Comparison of ENCODE assay signal across 20 mouse cellular contexts in the genomic region with DNA sequence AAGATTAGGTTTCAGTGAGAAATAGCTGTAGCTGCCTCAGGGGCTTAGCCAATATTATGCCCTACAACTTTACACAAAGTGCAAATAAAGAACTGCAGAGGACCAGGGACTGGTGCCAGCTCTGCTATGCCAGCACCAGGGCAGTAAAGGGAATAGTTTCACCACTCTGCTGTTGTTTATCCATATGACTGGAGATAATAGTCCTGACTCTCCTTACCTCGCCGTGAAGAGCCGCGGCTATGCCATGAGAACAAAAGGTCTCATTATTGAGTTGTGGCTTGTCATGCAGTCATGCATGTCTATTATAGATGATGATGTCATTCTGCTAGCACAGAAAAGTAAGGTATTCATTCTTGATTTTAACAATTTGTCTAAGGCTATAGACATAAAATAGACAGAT. TPM values are rescaled to one million over a fixed set of nuclear protein-coding genes. Genes with fewer than 3 reads are reported as not detected.
DNase-seq lines count a peak whose midpoint lies in the region; TF ChIP-seq lines count a peak whose summit lies in the region.
"Had no signal": no experiment of that assay in that cellular context is flagged by ENCODE, and none has a peak within 500 bp of the region (broad histone marks: within the 10 kb centered on the region; RNA-seq: fewer than 3 reads in every experiment).

No protein-coding gene starts in this region.

- H3K36me3 ChIP-seq in heart, adult 2 months (ENCODE audit: control insufficient read depth, insufficient read depth, low read length), result peaks cover 5% of the 10 kb centered on the region
- H3K36me3 ChIP-seq: heart, embryonic 13.5 days; intestine, embryonic 15.5 days; liver, embryonic 15.5 days; lung, embryonic 15.5 days; midbrain, embryonic 10.5 days; neural tube, embryonic 13.5 days had no signal

- 0 out of 2 replicates have a peak, but pooled peaks cover 1% of the 10 kb centered on the region for H3K79me2 ChIP-seq in heart, adult 2 months (replicated peaks; ENCODE audit: control insufficient read depth, insufficient read depth, low read length)

- no peak for TF ChIP-seq EP300 in heart, adult 2 months (IDR thresholded peaks at IDR 0.05; ENCODE audit: insufficient read depth, low read depth, low read length)

- DNase-seq in adrenal gland, postnatal 14 days, result peak; percentile 24
- no peak for DNase-seq in adrenal gland, adult 18-20 months (ENCODE audit: low spot score in 2 of 2)
- DNase-seq in heart, adult 2 months, result no peak
- DNase-seq in heart, postnatal 25 days (ENCODE audit: low spot score), result no peak
- DNase-seq in 416B (ENCODE audit: low read depth), result peak; percentile 28
- DNase-seq in layer of hippocampus, postnatal 25 days (ENCODE audit: extremely low spot score in 1 of 2, low spot score in 1 of 2), result no peak
- no peak for DNase-seq in ovary, adult 18-20 months (ENCODE audit: low spot score)
- DNase-seq: cerebellum, adult 2 months; cerebellum, postnatal 25 days; embryo, embryonic 11 days had no signal

- H3K27ac ChIP-seq in heart, adult 2 months, result peak overlapping the region; percentile 71
- H3K27ac ChIP-seq in bone marrow macrophage, adult 2 months (ENCODE audit: insufficient read depth, low read depth, low read length), result peak overlapping the region; percentile 60
- H3K27ac ChIP-seq: left cerebral cortex, adult 2 months; liver, embryonic 15.5 days; lung, embryonic 15.5 days; midbrain, embryonic 10.5 days; neural tube, embryonic 13.5 days; stomach, postnatal 0 days had no signal

- intact Hi-C loops in heart, adult 2 months (cut with DNase I), result no loop called here
- intact Hi-C loops in heart, postnatal 25 days (cut with DNase I), result loop anchor here (2.0 kb wide), 1 partner anchor 71 kb away; no protein-coding TSS in a partner anchor

- no peak for TF ChIP-seq CTCF in heart, adult 2 months (IDR thresholded peaks at IDR 0.05)
- no peak for TF ChIP-seq CTCF in bone marrow macrophage, adult 2 months (IDR thresholded peaks at IDR 0.05; ENCODE audit: low read depth, low read length)

- no peak overlapping the region for H3K9ac ChIP-seq in heart, adult 2 months (ENCODE audit: low read depth, low read length)
- H3K9ac ChIP-seq: heart, embryonic 13.5 days; intestine, embryonic 15.5 days; liver, embryonic 15.5 days; lung, embryonic 15.5 days; neural tube, embryonic 13.5 days had no signal

- H3K27me3 ChIP-seq in heart, adult 2 months (ENCODE audit: control insufficient read depth, insufficient read depth, low read length), result no peaks in the 10 kb centered on the region
- H3K27me3 ChIP-seq: heart, embryonic 13.5 days; intestine, embryonic 15.5 days; liver, embryonic 15.5 days; lung, embryonic 15.5 days; neural tube, embryonic 13.5 days had no signal

- WGBS in heart, adult 2 months, result 36% methylated on average over 4 of the region's 4 CpGs

- peaks cover 4% of the 10 kb centered on the region for H3K4me1 ChIP-seq in heart, adult 2 months (ENCODE audit: control insufficient read depth, insufficient read depth, low read length)
- H3K4me1 ChIP-seq in bone marrow macrophage, adult 2 months (ENCODE audit: control insufficient read depth, insufficient read depth, low read length), result peaks cover 42% of the 10 kb centered on the region
- H3K4me1 ChIP-seq: intestine, embryonic 15.5 days; lung, embryonic 15.5 days; neural tube, embryonic 13.5 days had no signal

- H3K4me3 ChIP-seq in heart, adult 2 months, result no peak overlapping the region
- no peak overlapping the region for H3K4me3 ChIP-seq in bone marrow macrophage, adult 2 months (ENCODE audit: insufficient read depth, low read length)
- H3K4me3 ChIP-seq: heart, embryonic 13.5 days; intestine, embryonic 15.5 days; left cerebral cortex, adult 2 months; liver, embryonic 15.5 days; lung, embryonic 15.5 days; midbrain, embryonic 10.5 days; myocyte; neural tube, embryonic 13.5 days had no signal

- no peak for TF ChIP-seq POLR2A in heart, adult 2 months (IDR thresholded peaks at IDR 0.05; ENCODE audit: insufficient read depth, low read depth, low read length)
- no peak for TF ChIP-seq POLR2A in bone marrow macrophage, adult 2 months (IDR thresholded peaks at IDR 0.05; ENCODE audit: borderline replicate concordance, low read depth, low read length)

RNA-seq across cellular contexts. Expression of gene Hcls1, which starts 7.1 kb away (rescaled TPM):
- total RNA-seq in adrenal gland, postnatal 14 days (2021), result 12.2 and 27.7 TPM in 2 replicates
- total RNA-seq in adrenal gland, adult 18-20 months (2021), result 10 to 100 TPM; 11.0 to 15.0 TPM
- 1 to 10 TPM; 7.3 to 9.1 TPM for total RNA-seq in heart, adult 2 months (2021)
- 7.2 and 9.3 TPM in 2 replicates for polyA plus RNA-seq in heart, adult 2 months (2012; rRNA removed)
- total RNA-seq in heart, postnatal 25 days (2021), result 1 to 10 TPM; 7.3 to 7.4 TPM
- polyA plus RNA-seq in bone marrow macrophage, adult 2 months (2012; ENCODE audit: insufficient read depth, insufficient read length, missing spikeins), result 349 and 368 TPM in 2 replicates
- 1 to 10 TPM; 4.0 to 4.4 TPM for total RNA-seq in layer of hippocampus, postnatal 25 days (2021)

RNA-seq across cellular contexts. Expression of gene Fbxo40, which starts 48.4 kb away (rescaled TPM):
- 0.26 and 0.83 TPM in 2 replicates for total RNA-seq in adrenal gland, postnatal 14 days (2021)
- total RNA-seq in adrenal gland, adult 18-20 months (2021), result under 1 TPM; 0.13 to 0.38 TPM
- total RNA-seq in heart, adult 2 months (2021), result 100 to 1,000 TPM; 191 to 211 TPM
- polyA plus RNA-seq in heart, adult 2 months (2012; rRNA removed), result 66.5 and 115 TPM in 2 replicates
- 100 to 1,000 TPM; 173 to 190 TPM for total RNA-seq in heart, postnatal 25 days (2021)
- 0.19 TPM in 1 of 2 replicates, not detected in the other for polyA plus RNA-seq in bone marrow macrophage, adult 2 months (2012; ENCODE audit: insufficient read depth, insufficient read length, missing spikeins)
- not detected for total RNA-seq in layer of hippocampus, postnatal 25 days (2021)
- polyA plus RNA-seq: intestine, embryonic 15.5 days; stomach, postnatal 0 days had no signal

Comparison
In these comparisons a context has a peak if more than half of its experiments do, and no peak if none do; other contexts are left out.
1. DNase-seq: peak in adrenal gland, postnatal 14 days (single experiment) and 416B (single experiment); none in adrenal gland, adult 18-20 months (0 of 2), heart, adult 2 months (0 of 2), heart, postnatal 25 days (single experiment), layer of hippocampus, postnatal 25 days (0 of 2) and ovary, adult 18-20 months (single experiment).
2. RNA of gene Fbxo40, which starts 48.4 kb away (total RNA-seq): 191 to 211 TPM in heart, adult 2 months and 173 to 190 TPM in heart, postnatal 25 days; 0.13 to 0.38 TPM in adrenal gland, adult 18-20 months, 0.26 to 0.83 TPM in adrenal gland, postnatal 14 days and not detected in layer of hippocampus, postnatal 25 days; every median in the first group is over 10 times any median in the second.